Mouse (Mus musculus) forebrain, embryonic 14.5 days (tissue): ENCODE results near the gene Lhfp. TPM values are rescaled to one million over a fixed set of nuclear protein-coding genes. Genes with fewer than 3 reads are reported as not detected.

ENCODE experiments used
- ATAC-seq: fragments of 200-750 bp; cut with Nextera tagmentation; 2 replicates; pipeline ENCODE4 v1.8.0; 2017; ENCODE audit warnings: mild to moderate bottlenecking, moderate library complexity
- DNase-seq: peaks from one replicate; pipeline ENCODE4 v3.0.0-alpha.2; 2015; ENCODE audit warnings: low spot score
- H3K27ac ChIP-seq: fragments of 300-500 bp; sonication (generic); 2 replicates; pipeline ENCODE4 v1.5.1; 2014; ENCODE audit warnings: low read depth, mild to moderate bottlenecking, control low read depth, low read length, moderate library complexity
- H3K27me3 ChIP-seq: fragments of 300-500 bp; sonication (generic); replicated peaks from 2 replicates; pipeline ENCODE4 v1.6.1; 2014; ENCODE audit warnings: low read length, control low read depth, mixed read lengths; ENCODE audit not compliant: control insufficient read depth, insufficient read depth
- H3K36me3 ChIP-seq: fragments of 300-500 bp; sonication (generic); 2 replicates; pipeline ENCODE4 v1.6.1; 2014; ENCODE audit warnings: low read length, control low read depth; ENCODE audit not compliant: control insufficient read depth, insufficient read depth
- H3K4me1 ChIP-seq: fragments of 300-500 bp; sonication (generic); 2 replicates; pipeline ENCODE4 v1.6.1; 2014; ENCODE audit warnings: antibody characterized with exemption, low read length, control low read depth; ENCODE audit not compliant: control insufficient read depth, insufficient read depth
- H3K4me2 ChIP-seq: fragments of 300-500 bp; sonication (generic); 2 replicates; pipeline ENCODE4 v1.6.1; 2014; ENCODE audit warnings: mild to moderate bottlenecking, control low read depth, low read length
- H3K4me3 ChIP-seq: fragments of 300-500 bp; sonication (generic); 2 replicates; pipeline ENCODE4 v1.5.1; 2014; ENCODE audit warnings: low read depth, low read length, control low read depth
- H3K9ac ChIP-seq: fragments of 300-500 bp; sonication (generic); 2 replicates; pipeline ENCODE4 v1.6.1; 2014; ENCODE audit warnings: mild to moderate bottlenecking, low read length, control low read depth, moderate library complexity
- H3K9me3 ChIP-seq: fragments of 300-500 bp; sonication (generic); replicated peaks from 2 replicates; pipeline ENCODE4 v1.6.1; 2016; ENCODE audit warnings: low read length, control low read depth, mixed read lengths; ENCODE audit not compliant: control insufficient read depth
- WGBS: fragments of 180-500 bp; shearing (Covaris S2); extraction: QIAGEN DNeasy Blood & Tissue Kit; methylation state at CpG from one replicate; pipeline ENCODE4 v1.1.7; 2014; 5-methylcytosine and 5-hydroxymethylcytosine counted together
- polyA plus RNA-seq: library from polyadenylated mRNA; unstranded; fragments of >200 nt; fragmentation: Nextera tagmentation; extraction: Ambion mirVana; gene quantifications from 2 replicates; pipeline ENCODE4 v1.2.1, GENCODE M21; 2014

The Lhfp gene
- polyA plus RNA-seq, 1 experiment from 2014 or later = 37.4 TPM

DNA sequence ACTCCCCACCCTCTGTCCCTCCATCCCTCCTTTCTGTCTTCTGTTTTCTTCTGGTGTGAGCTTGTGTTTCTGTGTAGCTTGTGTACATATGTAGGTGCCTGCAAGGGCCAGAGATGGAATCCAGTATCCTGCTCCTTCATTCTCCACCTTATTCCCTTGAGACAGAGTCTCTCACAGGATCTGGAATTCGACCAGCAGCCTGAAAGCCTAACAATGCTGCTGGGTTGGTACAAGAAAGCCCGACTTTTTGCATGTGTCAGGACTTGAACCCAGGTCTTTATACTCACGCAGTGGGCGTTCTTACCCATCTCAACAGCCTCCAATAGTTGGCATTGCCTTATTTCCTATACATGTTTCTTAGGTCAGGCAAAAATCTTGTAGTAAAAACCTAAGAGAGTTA, 4.4 kb downstream of the Lhfp start:
- no peak overlapping the region for H3K4me3 ChIP-seq

DNA sequence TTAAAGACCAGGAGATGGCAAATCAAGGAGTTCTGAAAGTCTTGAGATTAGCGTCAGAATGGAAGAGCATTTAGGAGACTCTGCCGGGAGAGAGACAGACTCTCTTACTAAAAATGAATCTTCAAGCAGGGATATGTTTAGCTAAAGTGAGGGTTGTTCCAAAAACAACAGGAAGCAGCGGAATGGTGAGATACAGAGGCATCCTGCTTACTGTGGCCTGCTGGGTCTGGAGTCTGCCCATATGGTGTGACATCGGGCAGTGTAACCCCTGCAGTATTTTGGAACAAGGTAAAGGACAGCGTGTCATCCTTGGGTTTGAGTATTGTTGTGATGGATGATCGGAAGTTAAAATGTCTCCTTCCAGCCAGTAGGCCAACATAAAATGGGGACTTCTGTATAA, 5.0 kb downstream of the Lhfp start:
- Histone ChIP-seq H3K4me2 (no peak overlapping the region), H3K4me3 (no peak overlapping the region), H3K4me1 (0 out of 2 replicates have a peak, but pooled peaks cover 3% of the 10 kb centered on the region), H3K9me3 (no peaks in the 10 kb centered on the region), H3K36me3 (no peaks in the 10 kb centered on the region), H3K9ac (no peak overlapping the region), H3K27ac (no peak overlapping the region), H3K27me3 (no peaks in the 10 kb centered on the region)
- DNase-seq = no peak
- 86% methylated on average over 6 of the region's 6 CpGs for WGBS
- ATAC-seq = no peak

More for the DNA sequence above, 4.4 kb downstream of the Lhfp start:
- WGBS = 86% methylated on average over 4 of the region's 4 CpGs
- Histone ChIP-seq H3K27ac (no peak overlapping the region), H3K27me3 (no peaks in the 10 kb centered on the region), H3K9ac (no peak overlapping the region), H3K9me3 (no peaks in the 10 kb centered on the region), H3K36me3 (no peaks in the 10 kb centered on the region), H3K4me1 (0 out of 2 replicates have a peak, but pooled peaks cover 3% of the 10 kb centered on the region), H3K4me2 (no peak overlapping the region)
- ATAC-seq = no peak
- DNase-seq = no peak

DNA sequence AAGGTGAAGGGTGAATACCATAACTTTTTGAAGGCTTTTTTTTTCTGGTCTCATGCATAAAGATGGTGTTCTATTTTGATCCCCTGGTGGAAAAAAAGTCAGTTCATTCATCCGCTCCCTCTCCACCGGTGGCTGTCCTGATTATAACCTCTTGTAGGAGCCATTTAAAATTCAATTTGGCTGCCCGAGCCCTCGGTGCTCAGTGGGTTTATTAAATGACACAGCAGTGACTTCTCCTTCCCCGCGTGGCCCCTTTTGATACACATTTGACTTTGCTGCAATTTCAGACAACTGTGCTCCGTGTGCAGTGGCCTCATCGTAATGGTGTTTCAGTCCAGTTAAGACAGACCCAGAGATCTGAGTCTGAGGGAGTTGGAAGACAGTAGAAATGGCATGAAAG, 11.1 kb downstream of the Lhfp start:
- WGBS = 60% methylated on average over 8 of the region's 8 CpGs
- no peaks in the 10 kb centered on the region for H3K4me1 ChIP-seq
- no peaks in the 10 kb centered on the region for H3K36me3 ChIP-seq
- no peak overlapping the region for H3K9ac ChIP-seq
- DNase-seq = no peak
- no peaks in the 10 kb centered on the region for H3K9me3 ChIP-seq
- H3K27me3 ChIP-seq = no peaks in the 10 kb centered on the region
- no peak overlapping the region for H3K4me3 ChIP-seq
- no peak overlapping the region for H3K27ac ChIP-seq
- no peak for ATAC-seq
- no peak overlapping the region for H3K4me2 ChIP-seq

DNA sequence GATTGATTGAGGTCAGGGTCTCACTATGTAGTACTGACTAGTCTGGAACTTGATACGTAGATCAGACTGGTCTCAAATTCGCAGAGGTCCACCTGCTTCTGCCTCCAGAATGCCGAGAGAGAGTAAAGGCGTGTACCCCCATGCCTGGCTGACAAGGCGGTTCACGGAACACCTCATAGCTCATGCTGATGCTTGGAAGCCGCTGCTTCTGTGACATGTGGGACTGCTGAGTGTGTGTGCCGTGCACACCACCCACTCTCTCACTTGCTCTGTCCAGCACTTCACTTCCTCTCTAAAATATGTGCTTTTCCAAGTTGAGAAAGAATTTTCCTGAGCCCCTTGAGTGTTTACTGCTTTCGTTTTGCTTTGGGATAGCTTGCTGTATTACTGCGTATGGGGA, 15.1 kb downstream of the Lhfp start:
- no peak overlapping the region for H3K27ac ChIP-seq
- H3K9me3 ChIP-seq = no peaks in the 10 kb centered on the region
- DNase-seq (no peak), ATAC-seq (no peak)
- H3K4me2 ChIP-seq = no peak overlapping the region
- no peaks in the 10 kb centered on the region for H3K36me3 ChIP-seq
- 90% methylated on average over 10 of the region's 10 CpGs for WGBS
- H3K4me3 ChIP-seq = no peak overlapping the region
- H3K9ac ChIP-seq = no peak overlapping the region
- H3K4me1 ChIP-seq = no peaks in the 10 kb centered on the region
- no peaks in the 10 kb centered on the region for H3K27me3 ChIP-seq

DNA sequence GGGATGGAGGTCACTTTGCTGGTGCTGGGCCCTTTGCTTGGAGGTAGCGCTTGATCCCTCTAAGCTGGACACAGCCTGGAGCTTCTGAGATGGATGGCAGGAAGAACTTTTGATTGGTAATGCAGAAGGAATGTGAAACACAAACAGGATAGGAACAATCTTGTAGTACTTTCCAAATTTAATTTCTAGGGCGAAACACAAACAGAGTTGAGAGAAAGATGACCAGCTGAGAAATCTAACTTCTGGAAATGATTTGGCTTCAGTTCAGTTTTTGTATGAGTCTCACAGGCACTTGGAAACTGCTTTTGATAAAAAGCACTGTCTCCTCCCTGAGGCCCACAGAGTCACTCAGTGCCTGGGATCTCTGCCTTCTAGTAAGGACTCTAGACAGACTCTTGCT, 18.6 kb downstream of the Lhfp start:
- Histone ChIP-seq H3K4me1 (no peaks in the 10 kb centered on the region), H3K4me3 (no peak overlapping the region), H3K27ac (no peak overlapping the region), H3K9me3 (no peaks in the 10 kb centered on the region), H3K9ac (no peak overlapping the region), H3K27me3 (no peaks in the 10 kb centered on the region), H3K36me3 (no peaks in the 10 kb centered on the region), H3K4me2 (no peak overlapping the region)
- no peak for DNase-seq
- ATAC-seq = no peak
- 94% methylated on average over 2 of the region's 2 CpGs for WGBS

DNA sequence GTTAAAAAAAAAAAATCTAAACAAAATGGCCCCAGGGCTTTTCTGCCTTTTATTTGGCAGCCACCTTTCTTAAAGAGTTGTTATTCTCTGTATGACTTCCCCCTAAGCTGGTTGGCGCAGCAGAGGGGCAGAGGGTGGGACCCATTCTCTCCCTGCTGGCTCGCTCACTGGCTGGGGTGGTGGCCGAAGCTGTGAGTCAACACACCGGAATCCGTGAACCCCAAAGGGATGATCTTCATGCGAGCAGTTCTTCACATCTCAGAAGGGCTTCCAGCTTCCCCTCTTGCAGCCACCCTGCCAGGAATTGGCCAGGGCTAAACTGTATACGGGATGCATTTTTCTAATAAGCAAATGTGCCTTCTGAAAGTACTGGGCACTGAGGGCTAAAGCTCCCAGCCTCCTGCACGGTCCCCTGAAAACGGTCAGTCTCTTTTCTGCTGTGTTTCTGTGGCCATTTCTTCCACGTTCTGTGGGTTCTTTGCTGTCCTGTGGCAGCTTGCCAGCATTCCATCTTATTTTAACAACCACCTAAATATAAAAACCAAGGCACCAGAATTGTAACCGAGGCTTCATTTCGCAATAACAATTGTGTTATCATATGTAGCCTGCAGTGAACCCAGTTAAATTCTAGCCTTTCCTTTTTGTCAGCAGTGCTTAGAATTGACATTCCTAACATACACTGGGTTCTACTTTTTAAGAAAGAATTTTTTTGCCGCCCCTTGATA, 22.3 kb downstream of the Lhfp start:
- ATAC-seq (no peak), DNase-seq (no peak)
- no peak overlapping the region for H3K4me3 ChIP-seq
- no peaks in the 10 kb centered on the region for H3K27me3 ChIP-seq
- H3K4me1 ChIP-seq = no peaks in the 10 kb centered on the region
- no peak overlapping the region for H3K4me2 ChIP-seq
- no peaks in the 10 kb centered on the region for H3K36me3 ChIP-seq
- no peaks in the 10 kb centered on the region for H3K9me3 ChIP-seq
- H3K9ac ChIP-seq = no peak overlapping the region
- no peak overlapping the region for H3K27ac ChIP-seq
- WGBS = 63% methylated on average over 13 of the region's 13 CpGs

DNA sequence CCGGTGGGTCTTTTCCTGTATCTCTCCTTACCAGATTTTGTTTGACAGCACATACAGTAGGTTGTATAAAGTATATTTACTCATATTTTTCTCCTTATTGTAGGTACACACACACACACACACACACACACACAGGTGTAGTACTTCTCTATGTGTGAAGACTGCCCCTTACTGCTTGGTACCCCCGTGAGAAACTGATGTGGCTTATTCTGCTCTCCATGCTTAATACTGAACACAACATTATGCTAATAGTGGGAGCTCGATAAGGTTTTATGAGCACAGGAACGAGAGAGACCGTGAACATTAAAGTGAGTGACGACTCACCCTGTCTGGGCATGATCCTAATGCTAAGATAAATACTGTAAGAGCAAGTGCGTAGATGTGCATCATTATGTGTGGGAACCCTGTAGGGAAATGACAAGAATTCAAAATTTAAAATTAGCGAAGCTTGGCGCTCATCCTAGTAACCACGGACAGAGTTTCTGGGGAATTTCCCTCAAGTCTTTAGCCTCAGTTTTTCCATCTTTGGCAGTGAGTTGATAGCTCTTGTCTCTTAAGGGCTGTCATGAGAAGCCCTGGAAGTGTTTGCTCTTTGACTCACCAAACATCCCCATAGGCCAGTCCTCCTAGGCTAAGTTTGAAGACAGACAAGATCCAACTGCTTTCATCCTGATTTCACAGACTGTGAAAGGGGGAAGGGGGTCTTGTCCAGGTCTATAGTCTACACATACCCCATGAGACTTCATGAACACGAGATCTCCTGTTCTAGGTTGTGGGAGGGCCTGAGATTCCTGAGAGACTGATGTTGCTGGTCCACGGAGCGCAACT, 24.2 kb downstream of the Lhfp start:
- Histone ChIP-seq H3K9ac (no peak overlapping the region), H3K36me3 (no peaks in the 10 kb centered on the region), H3K9me3 (no peaks in the 10 kb centered on the region), H3K27ac (no peak overlapping the region), H3K4me2 (no peak overlapping the region), H3K4me3 (no peak overlapping the region), H3K4me1 (no peaks in the 10 kb centered on the region), H3K27me3 (no peaks in the 10 kb centered on the region)
- ATAC-seq = no peak
- WGBS = 91% methylated on average over 13 of the region's 13 CpGs
- no peak for DNase-seq

DNA sequence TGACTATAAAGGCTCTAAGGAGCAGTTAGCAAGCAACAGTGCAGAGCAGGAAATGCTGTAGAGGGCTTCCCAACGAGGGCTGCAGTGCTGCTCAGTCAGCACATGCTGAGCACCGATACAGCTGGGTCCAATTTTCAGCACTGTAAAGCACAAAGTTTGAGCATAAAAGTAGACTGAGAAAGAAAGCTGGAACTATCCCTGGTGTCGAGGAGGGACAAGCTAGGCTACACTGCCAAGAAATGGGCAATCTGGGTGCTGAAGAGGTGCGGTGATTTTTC, 24.7 kb downstream of the Lhfp start:
- no peaks in the 10 kb centered on the region for H3K27me3 ChIP-seq
- no peak overlapping the region for H3K9ac ChIP-seq
- H3K4me1 ChIP-seq = no peaks in the 10 kb centered on the region
- no peaks in the 10 kb centered on the region for H3K36me3 ChIP-seq
- H3K4me2 ChIP-seq = no peak overlapping the region
- H3K27ac ChIP-seq = no peak overlapping the region
- H3K4me3 ChIP-seq = no peak overlapping the region
- WGBS = 83% methylated on average over 4 of the region's 4 CpGs
- ATAC-seq (no peak), DNase-seq (no peak)
- no peaks in the 10 kb centered on the region for H3K9me3 ChIP-seq

DNA sequence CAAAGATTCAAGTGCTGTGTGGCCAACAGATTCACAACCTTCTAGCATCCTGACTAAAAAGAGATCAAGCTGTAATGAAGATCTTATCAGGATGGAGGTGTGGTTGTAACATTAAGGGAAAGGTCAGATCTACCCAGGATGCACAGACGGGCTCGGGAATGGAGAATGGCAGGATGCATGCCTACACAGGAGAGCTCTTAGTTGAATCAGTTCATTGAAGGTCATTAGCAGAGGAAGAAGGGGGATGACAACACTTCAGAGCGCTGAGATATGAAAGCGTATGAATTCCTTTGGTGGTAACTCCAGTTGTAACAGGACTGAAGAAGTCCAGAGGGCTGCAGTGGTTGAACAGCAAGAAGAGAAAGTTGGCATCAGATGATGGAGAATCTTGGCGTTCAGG, 27.1 kb downstream of the Lhfp start:
- no peak overlapping the region for H3K4me2 ChIP-seq
- H3K4me3 ChIP-seq = no peak overlapping the region
- WGBS = 88% methylated on average over 5 of the region's 5 CpGs
- ATAC-seq = no peak
- H3K9ac ChIP-seq = no peak overlapping the region
- no peak for DNase-seq
- H3K36me3 ChIP-seq = no peaks in the 10 kb centered on the region
- no peaks in the 10 kb centered on the region for H3K9me3 ChIP-seq
- no peaks in the 10 kb centered on the region for H3K27me3 ChIP-seq
- H3K27ac ChIP-seq = no peak overlapping the region
- H3K4me1 ChIP-seq = no peaks in the 10 kb centered on the region
